Mouse (Mus musculus) kidney, adult 2 months (tissue): ENCODE data around the gene Serpinh1. TPM values are rescaled to one million over a fixed set of nuclear protein-coding genes. Genes with fewer than 3 reads are reported as not detected.
A peak's percentile ranks its signal among the peaks of the same experiment; 100 is the strongest.

Experiments
- DNase-seq: peaks from one replicate; pipeline ENCODE4 v3.0.0; 2021
- H3K27ac ChIP-seq: fragments of 200-500 bp; 2 replicates; pipeline ENCODE4 v1.5.1; 2012; ENCODE audit warnings: low read depth, low read length, control low read depth, inconsistent platforms; ENCODE audit not compliant: insufficient read depth
- H3K27me3 ChIP-seq: fragments of 200-500 bp; replicated peaks from 2 replicates; pipeline ENCODE4 v1.6.1; 2012; ENCODE audit warnings: mild to moderate bottlenecking, moderate library complexity, low read length, inconsistent platforms; ENCODE audit not compliant: control insufficient read depth, insufficient read depth
- H3K36me3 ChIP-seq: fragments of 200-500 bp; 2 replicates; pipeline ENCODE4 v1.6.1; 2012; ENCODE audit warnings: mild to moderate bottlenecking, moderate library complexity, low read length, inconsistent platforms; ENCODE audit not compliant: control insufficient read depth, insufficient read depth
- H3K4me1 ChIP-seq: fragments of 200-500 bp; 2 replicates; pipeline ENCODE4 v1.6.1; 2011; ENCODE audit warnings: low read length; ENCODE audit not compliant: control insufficient read depth, insufficient read depth
- H3K4me3 ChIP-seq: fragments of 200-500 bp; 2 replicates; pipeline ENCODE4 v1.5.1; 2011; ENCODE audit warnings: mild to moderate bottlenecking, low read depth, low read length, control low read depth; ENCODE audit not compliant: insufficient read depth
- CTCF ChIP-seq: fragments of 200-500 bp; conservative IDR thresholded peaks from 2 replicates; pipeline ENCODE4 v1.5.1; 2011; ENCODE audit warnings: low read depth, mild to moderate bottlenecking, control low read depth, low read length, moderate library complexity, mixed read lengths; ENCODE audit not compliant: insufficient read depth, insufficient read length
- POLR2A ChIP-seq: fragments of 200-500 bp; IDR thresholded peaks from one replicate; pipeline ENCODE4 v1.6.1; 2011; ENCODE audit warnings: low read depth, low read length, control low read depth
- WGBS: fragments of 180-500 bp; shearing (Covaris S2); methylation state at CpG from one replicate; pipeline ENCODE4 v1.1.7; 2018; 5-methylcytosine and 5-hydroxymethylcytosine counted together
- polyA plus RNA-seq: library from polyadenylated mRNA; depleted of rRNA; stranded (reverse); fragments of >200 nt; gene quantifications from 2 replicates; pipeline ENCODE4 v1.2.3, GENCODE M21; 2012

Gene Serpinh1
- polyA plus RNA-seq, 1 experiment, result 127 TPM

DNA sequence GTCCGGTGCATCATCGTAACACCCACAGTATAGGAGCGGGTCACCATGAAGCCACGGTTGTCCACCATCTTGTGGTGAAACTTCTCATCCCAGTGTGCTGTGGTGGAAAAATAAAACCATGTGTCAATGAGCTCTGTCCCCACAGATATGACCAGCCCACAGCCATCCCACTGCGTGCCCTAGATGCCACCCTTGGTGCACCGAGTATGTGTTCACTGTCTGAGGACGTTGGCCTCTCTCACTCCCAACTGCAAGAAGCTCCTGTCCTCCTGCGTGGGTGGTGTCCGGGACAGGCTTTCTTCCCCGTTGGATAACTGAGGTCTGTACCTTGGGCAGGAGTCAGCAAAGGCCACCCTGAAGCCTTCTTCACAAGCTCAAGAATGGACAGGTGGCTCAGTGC, 5.8 kb downstream of the Serpinh1 start:
- 90% methylated on average over 10 of the region's 10 CpGs for WGBS
- peaks cover 7% of the 10 kb centered on the region for H3K36me3 ChIP-seq

DNA sequence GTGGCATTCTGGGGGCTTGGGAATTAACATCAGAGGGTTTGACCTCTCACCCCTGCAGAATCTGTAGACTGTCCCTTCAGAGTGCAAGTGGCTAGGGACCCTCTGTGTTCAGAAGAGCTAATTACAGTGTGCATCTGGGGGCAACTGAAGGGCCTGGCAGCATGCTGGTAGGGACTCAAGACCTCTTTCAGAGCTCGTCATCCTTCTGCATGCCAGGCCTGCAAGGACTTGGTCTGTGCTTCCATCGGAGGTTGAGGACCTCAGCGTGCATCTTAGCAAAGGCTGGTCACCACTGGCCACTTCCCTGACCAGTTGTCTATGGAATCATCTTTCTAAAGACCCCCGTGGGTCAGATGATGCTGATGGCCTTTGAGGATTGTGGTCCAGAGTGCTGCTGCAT, 9.5 kb downstream of the Serpinh1 start:
- Histone ChIP-seq H3K4me3 (no peak overlapping the region), H3K4me1 (no peaks in the 10 kb centered on the region), H3K27me3 (no peaks in the 10 kb centered on the region), H3K36me3 (peaks cover 4% of the 10 kb centered on the region), H3K27ac (no peak overlapping the region)
- WGBS, result 76% methylated on average over 4 of the region's 4 CpGs
- TF ChIP-seq CTCF (no peak), POLR2A (no peak)
- DNase-seq, result no peak

More for the DNA sequence above, 5.8 kb downstream of the Serpinh1 start:
- TF ChIP-seq POLR2A (no peak), CTCF (no peak)
- DNase-seq, result no peak
- Histone ChIP-seq H3K27me3 (no peaks in the 10 kb centered on the region), H3K4me3 (no peak overlapping the region), H3K27ac (no peak overlapping the region), H3K4me1 (peaks cover 15% of the 10 kb centered on the region; the same call in 1 of the 2 replicates)

DNA sequence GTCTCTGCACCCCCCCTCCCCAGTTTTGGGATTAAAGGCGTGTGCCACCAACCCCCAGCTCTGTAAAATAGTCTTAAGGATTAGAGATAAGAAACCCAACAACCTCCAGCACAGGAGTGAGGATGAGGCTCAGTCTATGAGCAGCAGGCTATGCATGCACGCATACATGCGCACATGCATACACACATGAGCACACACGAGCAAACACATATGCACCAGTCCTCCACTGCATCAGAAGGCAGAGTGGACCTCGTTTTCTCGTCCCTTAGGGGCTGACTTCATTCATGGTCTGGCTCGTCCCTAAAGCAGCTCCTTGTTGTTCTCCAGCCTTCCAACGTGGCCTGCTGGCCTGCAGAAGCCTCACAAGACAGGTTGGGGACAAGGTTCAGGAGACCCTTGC, 12.3 kb downstream of the Serpinh1 start:
- Histone ChIP-seq H3K4me3 (no peak overlapping the region), H3K36me3 (peaks cover 2% of the 10 kb centered on the region; the same call in 1 of the 2 replicates), H3K27me3 (no peaks in the 10 kb centered on the region), H3K27ac (no peak overlapping the region), H3K4me1 (no peaks in the 10 kb centered on the region)
- no peak for DNase-seq
- TF ChIP-seq CTCF (no peak), POLR2A (no peak)
- 85% methylated on average over 8 of the region's 8 CpGs for WGBS

DNA sequence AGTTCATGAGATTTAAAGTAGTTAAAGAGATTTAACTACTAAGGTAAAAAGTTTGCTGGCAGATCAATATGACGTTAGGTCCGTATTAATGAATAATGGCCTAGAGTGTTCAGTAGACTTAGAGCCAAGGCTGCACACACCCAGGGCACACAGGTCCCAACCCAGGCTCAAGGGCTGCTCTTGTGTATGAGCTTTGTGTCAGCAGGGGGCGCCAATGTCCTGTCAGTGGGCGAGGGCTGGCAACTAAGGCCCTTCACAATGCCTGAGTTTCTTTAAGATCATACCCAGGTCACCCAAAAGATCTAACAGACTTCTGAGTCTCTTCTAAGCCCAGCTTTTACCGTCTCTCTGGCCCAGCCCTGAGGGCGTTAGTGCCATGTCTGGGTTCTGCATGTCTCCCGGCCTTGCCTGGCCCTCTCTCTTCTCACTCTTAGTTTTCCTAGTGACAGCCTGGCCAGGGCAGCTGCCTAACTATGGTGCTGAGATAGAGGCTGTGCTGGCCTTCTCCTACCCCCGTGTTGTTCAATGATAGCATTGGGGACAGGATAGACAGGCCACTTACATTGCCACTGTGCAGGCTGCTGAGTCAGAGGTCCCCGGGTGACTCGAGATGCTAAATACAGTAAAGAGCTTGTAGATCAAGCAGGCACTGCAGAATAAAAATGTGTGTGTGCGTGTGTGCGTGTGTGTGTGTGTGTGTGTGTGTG, 20.1 kb downstream of the Serpinh1 start:
- DNase-seq, result peak; percentile 86
- H3K27me3 ChIP-seq, result no peaks in the 10 kb centered on the region
- 45% methylated on average over 12 of the region's 12 CpGs for WGBS
- H3K27ac ChIP-seq, result no peak overlapping the region
- no peak overlapping the region for H3K4me3 ChIP-seq
- no peaks in the 10 kb centered on the region for H3K36me3 ChIP-seq
- TF ChIP-seq POLR2A, result no peak
- TF ChIP-seq CTCF, result peak; percentile 93
- no peaks in the 10 kb centered on the region for H3K4me1 ChIP-seq

DNA sequence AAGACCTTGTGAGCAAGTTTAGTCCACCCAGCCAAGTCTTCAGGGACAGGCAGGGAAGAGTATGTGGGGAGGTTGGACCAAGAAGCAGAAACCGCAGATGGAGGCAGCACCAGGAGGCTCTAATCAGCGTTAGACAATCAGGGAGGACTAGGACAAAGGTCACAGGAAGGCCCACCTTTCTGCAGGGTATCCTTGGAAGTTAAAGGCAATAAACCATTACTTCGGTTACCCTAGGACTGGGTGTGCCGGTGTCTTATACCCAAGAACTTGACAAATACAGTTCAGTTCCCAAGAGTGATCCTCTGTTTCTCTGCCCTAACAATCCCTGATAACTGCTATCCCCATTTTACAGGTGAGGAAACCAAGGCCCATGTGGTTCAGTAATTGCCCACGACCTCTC, 23.0 kb downstream of the Serpinh1 start:
- H3K36me3 ChIP-seq, result no peaks in the 10 kb centered on the region
- DNase-seq, result no peak
- no peak overlapping the region for H3K4me3 ChIP-seq
- WGBS, result 87% methylated on average over 5 of the region's 5 CpGs
- no peaks in the 10 kb centered on the region for H3K4me1 ChIP-seq
- no peaks in the 10 kb centered on the region for H3K27me3 ChIP-seq
- no peak for TF ChIP-seq CTCF
- TF ChIP-seq POLR2A, result no peak
- no peak overlapping the region for H3K27ac ChIP-seq

DNA sequence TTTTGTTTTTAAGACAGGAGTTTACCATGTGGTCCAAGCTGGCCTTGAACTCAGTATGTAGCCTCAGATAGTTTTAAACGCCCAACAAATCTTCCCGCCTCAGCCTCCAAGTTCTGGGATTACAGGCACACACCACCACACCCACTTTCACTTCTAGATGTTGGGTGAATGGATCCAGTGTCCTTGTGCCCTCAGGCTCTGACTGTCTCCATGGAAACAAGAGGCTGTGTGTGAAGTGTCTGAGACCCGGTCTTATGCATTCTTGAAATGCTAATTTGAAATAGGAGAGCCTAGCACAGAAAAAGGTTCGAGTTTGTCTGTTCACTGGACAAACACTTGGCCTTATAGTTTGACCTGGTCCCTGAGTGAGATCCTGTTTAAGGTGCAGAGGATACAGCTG, 24.2 kb downstream of the Serpinh1 start:
- H3K4me3 ChIP-seq, result no peak overlapping the region
- no peak for DNase-seq
- no peaks in the 10 kb centered on the region for H3K4me1 ChIP-seq
- H3K27ac ChIP-seq, result no peak overlapping the region
- 66% methylated on average over 4 of the region's 4 CpGs for WGBS
- H3K27me3 ChIP-seq, result no peaks in the 10 kb centered on the region
- H3K36me3 ChIP-seq, result no peaks in the 10 kb centered on the region
- TF ChIP-seq CTCF (no peak), POLR2A (no peak)

DNA sequence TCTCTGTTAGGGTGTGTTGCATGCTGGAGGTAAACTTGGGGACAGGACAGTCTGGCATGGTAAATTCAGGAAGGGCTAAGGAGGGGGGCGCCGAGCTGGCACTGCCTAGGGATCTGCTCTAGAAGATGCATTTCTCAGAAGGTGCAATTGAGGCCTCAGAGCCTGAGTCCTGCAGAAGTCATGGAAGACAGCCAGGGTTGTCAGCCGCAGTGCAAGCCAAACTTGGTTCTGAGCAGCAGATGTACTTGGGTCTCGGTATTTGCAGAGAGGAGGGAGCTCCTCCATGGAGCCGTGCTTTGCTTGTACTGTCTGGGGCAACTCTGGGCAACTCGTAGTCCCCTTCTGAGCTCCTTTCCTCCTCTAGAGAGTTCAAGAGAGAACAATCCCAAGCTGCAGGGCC, 26.9 kb downstream of the Serpinh1 start:
- no peak for TF ChIP-seq POLR2A
- no peak for TF ChIP-seq CTCF
- Histone ChIP-seq H3K36me3 (no peaks in the 10 kb centered on the region), H3K27me3 (no peaks in the 10 kb centered on the region), H3K4me1 (no peaks in the 10 kb centered on the region), H3K4me3 (no peak overlapping the region), H3K27ac (no peak overlapping the region)
- DNase-seq, result no peak
- 82% methylated on average over 6 of the region's 6 CpGs for WGBS
